Mouse (Mus musculus) embryonic facial prominence, embryonic 10.5 days (tissue): ENCODE measurements around the gene Sp2. TPM values are rescaled to one million over a fixed set of nuclear protein-coding genes. Genes with fewer than 3 reads are reported as not detected.

ENCODE experiments used
- DNase-seq: peaks from one replicate; pipeline ENCODE4 v3.0.0-alpha.2; 2017; ENCODE audit warnings: low spot score
- H3K27ac ChIP-seq: fragments of 300-500 bp; sonication (generic); replicated peaks from 2 replicates; pipeline ENCODE4 v1.5.1; 2016; ENCODE audit warnings: mild to moderate bottlenecking
- H3K27me3 ChIP-seq: fragments of 300-500 bp; sonication (generic); replicated peaks from 2 replicates; pipeline ENCODE4 v1.6.1; 2016; ENCODE audit warnings: low read depth, mild to moderate bottlenecking; ENCODE audit not compliant: poor library complexity, severe bottlenecking
- H3K36me3 ChIP-seq: fragments of 300-500 bp; sonication (generic); replicated peaks from 2 replicates; pipeline ENCODE4 v1.6.1; 2016; ENCODE audit warnings: mild to moderate bottlenecking, moderate library complexity
- H3K4me1 ChIP-seq: fragments of 300-500 bp; sonication (generic); 2 replicates; pipeline ENCODE4 v1.6.1; 2016
- H3K4me3 ChIP-seq: fragments of 300-500 bp; sonication (generic); 2 replicates; pipeline ENCODE4 v1.5.1; 2016; ENCODE audit warnings: mild to moderate bottlenecking, moderate library complexity
- H3K9me3 ChIP-seq: fragments of 300-500 bp; sonication (generic); 2 replicates; pipeline ENCODE4 v1.6.1; 2016; ENCODE audit warnings: mild to moderate bottlenecking
- WGBS: fragments of 180-500 bp; shearing (Covaris S2); methylation state at CpG from one replicate; pipeline ENCODE4 v1.1.7; 2016; 5-methylcytosine and 5-hydroxymethylcytosine counted together
- polyA plus RNA-seq: library from polyadenylated mRNA; unstranded; fragments of >200 nt; fragmentation: Nextera tagmentation; extraction: Ambion mirVana; gene quantifications from 2 replicates; pipeline ENCODE4 v1.2.1, GENCODE M21; 2016

Gene Sp2
- 27.9 and 30.3 TPM in 2 replicates for polyA plus RNA-seq

- peaks cover 42% of the 10 kb centered on the region for H3K4me1 ChIP-seq
- H3K27ac ChIP-seq = no peak within 1 kb of the TSS
- no peaks in the 10 kb centered on the region for H3K9me3 ChIP-seq
- no peak for DNase-seq
- peaks cover 63% of the 10 kb centered on the region for H3K27me3 ChIP-seq
- no peaks in the 10 kb centered on the region for H3K36me3 ChIP-seq
- peak within 1 kb of the TSS; percentile 38; the same call in 1 of the 2 replicates for H3K4me3 ChIP-seq
- WGBS = 82% methylated on average over 7 of the region's 7 CpGs
Measured at GRCm38 (mm10) chr11:96982859-96983258, at the start of gene Sp2. TSS of gene Sp2 (minus strand) at chr11:96982959.

DNA sequence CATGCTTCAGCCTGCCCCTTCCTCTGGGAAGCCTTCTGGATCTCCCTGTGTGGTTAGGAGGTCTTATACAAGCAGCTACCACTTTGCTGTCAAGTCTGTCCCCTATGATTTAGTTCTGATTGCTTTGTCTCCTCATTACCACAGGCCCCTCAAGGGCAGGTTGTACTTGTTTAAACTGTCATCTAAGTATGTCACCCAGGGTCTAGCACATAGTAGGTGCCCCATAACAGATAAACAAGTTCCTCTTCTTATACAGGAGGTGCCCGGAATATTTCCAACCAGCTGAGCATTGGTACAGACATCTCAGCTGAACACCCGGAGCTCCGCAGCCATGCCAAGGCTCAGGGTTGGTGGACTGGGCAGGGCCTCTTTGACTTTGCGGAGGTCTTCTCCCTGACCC lies 49.7 kb upstream of the Sp2 start:
- peaks cover 21% of the 10 kb centered on the region for H3K4me1 ChIP-seq
- no peaks in the 10 kb centered on the region for H3K9me3 ChIP-seq
- no peak overlapping the region for H3K4me3 ChIP-seq
- peaks cover 31% of the 10 kb centered on the region for H3K36me3 ChIP-seq
- no peaks in the 10 kb centered on the region for H3K27me3 ChIP-seq
- 94% methylated on average over 4 of the region's 4 CpGs for WGBS
- no peak for DNase-seq
- H3K27ac ChIP-seq = no peak overlapping the region

DNA sequence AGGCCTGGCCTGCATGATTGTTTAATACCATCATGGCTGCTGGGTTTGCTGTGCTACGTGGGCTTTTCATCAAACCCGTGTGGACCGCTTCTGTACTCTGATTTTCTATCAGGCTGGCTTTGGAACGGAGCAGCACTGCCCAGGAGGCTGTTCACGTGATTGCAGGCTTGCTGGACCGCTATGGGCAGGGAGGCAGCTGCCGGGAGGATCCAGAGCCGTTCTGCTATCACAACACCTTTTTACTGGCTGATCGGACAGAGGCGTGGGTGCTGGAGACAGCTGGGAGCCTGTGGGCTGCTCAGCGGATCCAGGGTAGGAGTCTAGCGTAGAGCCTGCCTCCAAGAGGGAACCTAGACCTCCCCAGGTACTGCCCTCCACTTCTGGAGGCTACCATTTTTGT lies 49.2 kb upstream of the Sp2 start:
- no peak overlapping the region for H3K4me3 ChIP-seq
- 91% methylated on average over 12 of the region's 12 CpGs for WGBS
- H3K9me3 ChIP-seq = no peaks in the 10 kb centered on the region
- H3K36me3 ChIP-seq = peaks cover 31% of the 10 kb centered on the region
- DNase-seq = no peak
- H3K4me1 ChIP-seq = peaks cover 21% of the 10 kb centered on the region
- no peak overlapping the region for H3K27ac ChIP-seq
- H3K27me3 ChIP-seq = no peaks in the 10 kb centered on the region

DNA sequence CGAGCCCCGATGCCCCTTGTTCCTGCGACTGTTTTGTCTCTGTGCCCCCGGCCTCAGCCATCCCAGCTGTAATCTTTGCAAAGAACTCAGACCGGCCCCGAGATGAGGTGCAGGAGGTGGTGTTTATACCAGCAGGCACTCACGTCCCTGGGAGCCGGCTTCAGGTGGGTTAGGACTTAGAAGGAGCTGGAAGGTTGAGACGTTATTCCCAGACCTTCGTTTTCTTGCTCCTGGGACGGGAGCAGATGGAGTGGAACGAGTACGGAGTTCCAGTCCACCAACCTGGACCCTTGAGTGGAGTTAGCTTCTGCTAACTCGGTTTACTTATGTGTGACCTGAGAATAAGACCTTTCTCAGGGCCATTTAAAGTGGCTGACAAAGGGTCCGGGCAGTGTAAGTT lies 47.7 kb upstream of the Sp2 start:
- H3K9me3 ChIP-seq = no peaks in the 10 kb centered on the region
- DNase-seq = no peak
- peak overlapping the region; percentile 76 for H3K4me3 ChIP-seq
- peaks cover 31% of the 10 kb centered on the region for H3K36me3 ChIP-seq
- WGBS = 20% methylated on average over 15 of the region's 15 CpGs
- H3K4me1 ChIP-seq = peaks cover 30% of the 10 kb centered on the region
- H3K27me3 ChIP-seq = peaks cover 5% of the 10 kb centered on the region; the same call in 1 of the 2 replicates
- peak overlapping the region; percentile 96 for H3K27ac ChIP-seq

GRCm38 (mm10) chr11:97029686-97030417 lies 47.1 kb upstream of the Sp2 start, which contains the start of gene Scrn2:
TSS of gene Scrn2 (plus strand) at chr11:97029938.
- peak; percentile 93 for DNase-seq
- H3K9me3 ChIP-seq = no peaks in the 10 kb centered on the region
- peak within 1 kb of the TSS; percentile 96 for H3K27ac ChIP-seq
- WGBS = 2% methylated on average over 25 of the region's 25 CpGs
- peaks cover 26% of the 10 kb centered on the region for H3K36me3 ChIP-seq
- H3K4me3 ChIP-seq = peak within 1 kb of the TSS; percentile 76
- peaks cover 36% of the 10 kb centered on the region for H3K4me1 ChIP-seq
- H3K27me3 ChIP-seq = peaks cover 11% of the 10 kb centered on the region

- Histone ChIP-seq H3K36me3 (no peaks in the 10 kb centered on the region), H3K27me3 (peaks cover 51% of the 10 kb centered on the region), H3K4me3 (peak overlapping the region; percentile 54), H3K4me1 (peaks cover 56% of the 10 kb centered on the region), H3K9me3 (no peaks in the 10 kb centered on the region), H3K27ac (peak overlapping the region; percentile 84)
- WGBS = under 1% methylated on average over 17 of the region's 17 CpGs
- DNase-seq = peak; percentile 93
Measured at GRCm38 (mm10) chr11:97025721-97026344, 43.1 kb upstream of the Sp2 start.

- H3K27me3 ChIP-seq = peaks cover 60% of the 10 kb centered on the region
- DNase-seq = no peak
- peaks cover 48% of the 10 kb centered on the region for H3K4me1 ChIP-seq
- no peaks in the 10 kb centered on the region for H3K36me3 ChIP-seq
- H3K9me3 ChIP-seq = no peaks in the 10 kb centered on the region
- 0 out of 2 replicates have a peak overlapping the region, but pooled peaks have one; percentile 54 for H3K4me3 ChIP-seq
- WGBS = 17% methylated on average over 10 of the region's 10 CpGs
- peak overlapping the region; percentile 84 for H3K27ac ChIP-seq
Measured at GRCm38 (mm10) chr11:97024977-97025376, 42.2 kb upstream of the Sp2 start.

GRCm38 (mm10) chr11:97021873-97022484 lies 39.2 kb upstream of the Sp2 start:
- peak; percentile 84 for DNase-seq
- H3K36me3 ChIP-seq = no peaks in the 10 kb centered on the region
- H3K4me1 ChIP-seq = peaks cover 59% of the 10 kb centered on the region
- peak overlapping the region; percentile 77 for H3K27ac ChIP-seq
- peak overlapping the region; percentile 63 for H3K4me3 ChIP-seq
- WGBS = under 1% methylated on average over 50 of the region's 50 CpGs
- H3K27me3 ChIP-seq = peaks cover 90% of the 10 kb centered on the region
- H3K9me3 ChIP-seq = no peaks in the 10 kb centered on the region

GRCm38 (mm10) chr11:97021121-97021765 lies 38.5 kb upstream of the Sp2 start:
- DNase-seq = peak; percentile 43
- peaks cover 97% of the 10 kb centered on the region for H3K27me3 ChIP-seq
- no peak overlapping the region for H3K27ac ChIP-seq
- H3K4me3 ChIP-seq = peak overlapping the region; percentile 63
- no peaks in the 10 kb centered on the region for H3K9me3 ChIP-seq
- H3K36me3 ChIP-seq = no peaks in the 10 kb centered on the region
- WGBS = under 1% methylated on average over 27 of the region's 27 CpGs
- H3K4me1 ChIP-seq = peaks cover 58% of the 10 kb centered on the region

DNA sequence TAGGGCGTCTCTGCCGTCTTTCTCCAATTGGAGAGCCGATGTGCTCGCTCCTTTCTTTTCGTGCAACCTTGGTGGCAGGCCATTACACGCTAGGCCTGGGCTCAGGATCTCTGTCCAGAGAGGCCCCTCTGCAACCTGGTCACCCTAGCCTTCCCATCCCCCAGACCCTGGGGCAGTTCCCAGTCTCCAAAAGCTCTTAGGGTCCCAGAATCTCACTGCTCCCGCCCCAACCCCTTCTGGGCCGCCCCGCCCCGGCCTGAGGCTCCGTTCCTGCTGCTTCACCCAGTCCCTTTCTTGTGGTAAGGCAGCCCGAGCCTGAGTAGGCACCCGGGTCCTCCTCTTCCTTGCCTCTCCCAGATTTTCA lies 36.6 kb upstream of the Sp2 start:
- no peaks in the 10 kb centered on the region for H3K9me3 ChIP-seq
- peak; percentile 48 for DNase-seq
- WGBS = 1% methylated on average over 13 of the region's 13 CpGs
- no peak overlapping the region for H3K27ac ChIP-seq
- peaks cover 100% of the 10 kb centered on the region for H3K27me3 ChIP-seq
- peak overlapping the region; percentile 57 for H3K4me3 ChIP-seq
- H3K4me1 ChIP-seq = peaks cover 43% of the 10 kb centered on the region
- H3K36me3 ChIP-seq = no peaks in the 10 kb centered on the region

- H3K27ac ChIP-seq = peak overlapping the region; percentile 77
- peaks cover 43% of the 10 kb centered on the region for H3K4me1 ChIP-seq
- H3K27me3 ChIP-seq = peaks cover 100% of the 10 kb centered on the region
- under 1% methylated on average over 68 of the region's 68 CpGs for whole genome bisulfite sequencing
- peak; percentile 71 for DNase-seq
- peak overlapping the region; percentile 57 for H3K4me3 ChIP-seq
- no peaks in the 10 kb centered on the region for H3K9me3 ChIP-seq
- H3K36me3 ChIP-seq = no peaks in the 10 kb centered on the region
Measured at GRCm38 (mm10) chr11:97018583-97019344, 36.0 kb upstream of the Sp2 start.
